ENCODE assay signal across 20 mouse cellular contexts in genomic region chr11:76334966-76335365, GRCm38 (mm10).
A peak's percentile ranks its signal among the peaks of the same experiment; 100 is the strongest.
DNase-seq lines count a peak whose midpoint lies in the region; ATAC-seq and TF ChIP-seq lines count a peak whose summit lies in the region.
"Had no signal": no experiment of that assay in that cellular context is flagged by ENCODE, and none has a peak within 500 bp of the region (broad histone marks: within the 10 kb centered on the region; RNA-seq: fewer than 3 reads in every experiment).

No protein-coding gene starts in this region.

- ATAC-seq in hindbrain, postnatal 0 days: no peak
- ATAC-seq in forebrain, embryonic 14.5 days: no peak
- no peak for ATAC-seq in neural tube, embryonic 12.5 days (ENCODE audit: low FRiP score, low read depth)
- ATAC-seq: liver, postnatal 0 days had no signal

- H3K9me3 ChIP-seq in hindbrain, embryonic 10.5 days: no peaks in the 10 kb centered on the region
- no peaks in the 10 kb centered on the region for H3K9me3 ChIP-seq in hindbrain, postnatal 0 days (ENCODE audit: low read length)
- H3K9me3 ChIP-seq in forebrain, embryonic 14.5 days (replicated peaks; ENCODE audit: control insufficient read depth, low read length): no peaks in the 10 kb centered on the region
- H3K9me3 ChIP-seq in neural tube, embryonic 12.5 days: no peaks in the 10 kb centered on the region
- H3K9me3 ChIP-seq: heart, embryonic 15.5 days had no signal

- H3K36me3 ChIP-seq in hindbrain, embryonic 10.5 days: no peaks in the 10 kb centered on the region
- H3K36me3 ChIP-seq in hindbrain, postnatal 0 days (ENCODE audit: insufficient read depth, low read length): no peaks in the 10 kb centered on the region
- no peaks in the 10 kb centered on the region for H3K36me3 ChIP-seq in forebrain, embryonic 14.5 days (ENCODE audit: control insufficient read depth, insufficient read depth, low read length)
- no peaks in the 10 kb centered on the region for H3K36me3 ChIP-seq in neural tube, embryonic 12.5 days
- H3K36me3 ChIP-seq: heart, embryonic 15.5 days had no signal

- 55% methylated on average over 10 of the region's 10 CpGs for WGBS in hindbrain, embryonic 10.5 days
- 26% methylated on average over 10 of the region's 10 CpGs for WGBS in hindbrain, postnatal 0 days
- 11% methylated on average over 10 of the region's 10 CpGs for WGBS in forebrain, embryonic 14.5 days
- 26% methylated on average over 10 of the region's 10 CpGs for WGBS in neural tube, embryonic 12.5 days

- H3K4me1 ChIP-seq in hindbrain, embryonic 10.5 days (replicated peaks): peaks cover 22% of the 10 kb centered on the region
- no peaks in the 10 kb centered on the region for H3K4me1 ChIP-seq in hindbrain, postnatal 0 days (ENCODE audit: insufficient read depth, low read length)
- peaks cover 16% of the 10 kb centered on the region for H3K4me1 ChIP-seq in forebrain, embryonic 14.5 days (ENCODE audit: control insufficient read depth, insufficient read depth, low read length)
- H3K4me1 ChIP-seq in neural tube, embryonic 12.5 days: peaks cover 14% of the 10 kb centered on the region

- TF ChIP-seq CTCF in hindbrain, postnatal 0 days (IDR thresholded peaks at IDR 0.05; ENCODE audit: low read depth): no peak

- H3K9ac ChIP-seq in hindbrain, postnatal 0 days (replicated peaks; ENCODE audit: low read length): no peak overlapping the region
- H3K9ac ChIP-seq in forebrain, embryonic 14.5 days (ENCODE audit: low read length): no peak overlapping the region
- no peak overlapping the region for H3K9ac ChIP-seq in neural tube, embryonic 12.5 days
- H3K9ac ChIP-seq: heart, embryonic 15.5 days; liver, postnatal 0 days had no signal

- H3K4me2 ChIP-seq in hindbrain, postnatal 0 days (ENCODE audit: low read depth, low read length): no peak overlapping the region
- H3K4me2 ChIP-seq in forebrain, embryonic 14.5 days (ENCODE audit: low read length): no peak overlapping the region
- 0 out of 2 replicates have a peak overlapping the region, but pooled peaks have one; percentile 9 for H3K4me2 ChIP-seq in neural tube, embryonic 12.5 days (replicated peaks)
- H3K4me2 ChIP-seq: heart, embryonic 15.5 days had no signal

- H3K27me3 ChIP-seq in hindbrain, embryonic 10.5 days (ENCODE audit: insufficient read depth, poor library complexity, severe bottlenecking): no peaks in the 10 kb centered on the region
- no peaks in the 10 kb centered on the region for H3K27me3 ChIP-seq in hindbrain, postnatal 0 days (ENCODE audit: insufficient read depth, low read length)
- no peaks in the 10 kb centered on the region for H3K27me3 ChIP-seq in forebrain, embryonic 14.5 days (replicated peaks; ENCODE audit: control insufficient read depth, insufficient read depth, low read length)
- no peaks in the 10 kb centered on the region for H3K27me3 ChIP-seq in neural tube, embryonic 12.5 days (replicated peaks)
- H3K27me3 ChIP-seq: heart, embryonic 15.5 days had no signal

- peak overlapping the region; percentile 19 for H3K27ac ChIP-seq in hindbrain, embryonic 10.5 days
- no peak overlapping the region for H3K27ac ChIP-seq in hindbrain, postnatal 0 days
- H3K27ac ChIP-seq in forebrain, embryonic 14.5 days (ENCODE audit: low read depth, low read length): no peak overlapping the region
- H3K27ac ChIP-seq in neural tube, embryonic 12.5 days: no peak overlapping the region; the same call in 1 of the 2 replicates
- H3K27ac ChIP-seq: heart, adult 2 months; heart, embryonic 15.5 days; kidney, postnatal 0 days had no signal

- DNase-seq in hindbrain, embryonic 10.5 days (ENCODE audit: low spot score): no peak
- no peak for DNase-seq in hindbrain, postnatal 0 days (ENCODE audit: low spot score)
- peak; percentile 83 for DNase-seq in Muller cell, postnatal 12 days (ENCODE audit: inconsistent ontology term)
- peak; percentile 58 for DNase-seq in forebrain, embryonic 14.5 days (ENCODE audit: low spot score)
- DNase-seq in left cerebral cortex, postnatal 14 days (ENCODE audit: low spot score in 2 of 2): no peak
- no peak for DNase-seq in adipocyte (ENCODE audit: low spot score)
- DNase-seq in layer of hippocampus, postnatal 14 days (ENCODE audit: low spot score in 2 of 2): no peak
- DNase-seq: adrenal gland, postnatal 14 days; cerebellum, adult 18-20 months; cerebellum, postnatal 36 days; heart, adult 2 months; kidney, adult 11 months; liver; liver, postnatal 0 days; lung, postnatal 36 days; right cerebral cortex, postnatal 4 days; thymus, postnatal 4 days had no signal

- intact Hi-C loops in left cerebral cortex, postnatal 14 days (cut with DNase I): no loop called here

- H3K4me3 ChIP-seq in hindbrain, embryonic 10.5 days: no peak overlapping the region
- no peak overlapping the region for H3K4me3 ChIP-seq in hindbrain, postnatal 0 days (ENCODE audit: low read length)
- H3K4me3 ChIP-seq in forebrain, embryonic 14.5 days (ENCODE audit: low read depth, low read length): no peak overlapping the region
- H3K4me3 ChIP-seq in neural tube, embryonic 12.5 days: no peak overlapping the region
- H3K4me3 ChIP-seq: heart, adult 2 months; heart, embryonic 15.5 days had no signal

Comparison
In these comparisons a context has a peak if more than half of its experiments do, and no peak if none do; other contexts are left out.
1. DNase-seq: peak in Muller cell, postnatal 12 days (single experiment) and forebrain, embryonic 14.5 days (single experiment); none in hindbrain, embryonic 10.5 days (single experiment), hindbrain, postnatal 0 days (single experiment), left cerebral cortex, postnatal 14 days (0 of 2), adipocyte (single experiment) and layer of hippocampus, postnatal 14 days (0 of 2).